Mouse (Mus musculus) ES-E14 (cell line): ENCODE measurements around the gene Svs3a.

Experiments
- CHD2 ChIP-seq: IDR thresholded peaks from 2 replicates; pipeline ENCODE4 v1.6.1; 2014; ENCODE audit warnings: mild to moderate bottlenecking, low read depth, low read length, inconsistent platforms
- MAFK ChIP-seq: IDR thresholded peaks from 2 replicates; pipeline ENCODE4 v1.6.1; 2014; ENCODE audit warnings: mild to moderate bottlenecking, low read depth, low read length, inconsistent platforms; ENCODE audit not compliant: insufficient read depth
- ZC3H11A ChIP-seq: IDR thresholded peaks from 2 replicates; pipeline ENCODE4 v1.6.1; 2012; ENCODE audit warnings: low read depth, mild to moderate bottlenecking, inconsistent platforms, low read length, borderline replicate concordance

GRCm38 (mm10) chr2:164320983-164321382 lies 31.9 kb downstream of the Svs3a start:
- TF ChIP-seq CHD2, result no peak
- TF ChIP-seq ZC3H11A, result no peak
- TF ChIP-seq MAFK, result no peak
